Mouse (Mus musculus) limb, embryonic 14.5 days (tissue): ENCODE measurements around the gene Rexo2. TPM values are rescaled to one million over a fixed set of nuclear protein-coding genes. Genes with fewer than 3 reads are reported as not detected.

Source experiments
- ATAC-seq: fragments of 200-750 bp; cut with Nextera tagmentation; 2 replicates; pipeline ENCODE4 v1.8.0; 2017; ENCODE audit warnings: low read depth, moderate number of reproducible peaks, moderate TSS enrichment; ENCODE audit not compliant: low FRiP score
- DNase-seq: peaks from one replicate; pipeline ENCODE4 v3.0.0-alpha.2; 2015; ENCODE audit warnings: low spot score
- H3K27ac ChIP-seq: fragments of 300-500 bp; sonication (generic); replicated peaks from 2 replicates; pipeline ENCODE4 v1.5.1; 2014; ENCODE audit warnings: low read depth, mild to moderate bottlenecking, low read length, moderate library complexity, mixed read lengths
- H3K27me3 ChIP-seq: fragments of 300-500 bp; sonication (generic); 2 replicates; pipeline ENCODE4 v1.6.1; 2014; ENCODE audit warnings: low read length, mixed read lengths; ENCODE audit not compliant: control insufficient read depth, insufficient read depth
- H3K36me3 ChIP-seq: fragments of 300-500 bp; sonication (generic); 2 replicates; pipeline ENCODE4 v1.6.1; 2014; ENCODE audit warnings: mild to moderate bottlenecking, low read length, moderate library complexity, mixed read lengths; ENCODE audit not compliant: control insufficient read depth, insufficient read depth
- H3K4me1 ChIP-seq: fragments of 300-500 bp; sonication (generic); 2 replicates; pipeline ENCODE4 v1.6.1; 2014; ENCODE audit warnings: antibody characterized with exemption, low read length, mixed read lengths; ENCODE audit not compliant: control insufficient read depth, insufficient read depth
- H3K4me2 ChIP-seq: fragments of 300-500 bp; sonication (generic); replicated peaks from 2 replicates; pipeline ENCODE4 v1.6.1; 2014; ENCODE audit warnings: low read depth, mild to moderate bottlenecking, low read length, moderate library complexity; ENCODE audit not compliant: severe bottlenecking
- H3K4me3 ChIP-seq: fragments of 300-500 bp; sonication (generic); replicated peaks from 2 replicates; pipeline ENCODE4 v1.5.1; 2014; ENCODE audit warnings: low read length
- H3K9ac ChIP-seq: fragments of 300-500 bp; sonication (generic); 2 replicates; pipeline ENCODE4 v1.6.1; 2014; ENCODE audit warnings: mild to moderate bottlenecking, low read depth, low read length, moderate library complexity; ENCODE audit not compliant: severe bottlenecking
- H3K9me3 ChIP-seq: fragments of 300-500 bp; sonication (generic); 2 replicates; pipeline ENCODE4 v1.6.1; 2016; ENCODE audit warnings: low read length; ENCODE audit not compliant: control insufficient read depth
- POLR2A ChIP-seq: fragments of 200-500 bp; IDR thresholded peaks from 2 replicates; pipeline ENCODE4 v1.8.0; 2012; ENCODE audit warnings: inconsistent platforms, mild to moderate bottlenecking, moderate library complexity, borderline replicate concordance; ENCODE audit not compliant: insufficient read depth, insufficient read length; ENCODE audit errors: extremely low read depth
- WGBS: fragments of 180-500 bp; shearing (Covaris S2); extraction: QIAGEN DNeasy Blood & Tissue Kit; methylation state at CpG from one replicate; pipeline ENCODE4 v1.1.7; 2014; 5-methylcytosine and 5-hydroxymethylcytosine counted together
- polyA plus RNA-seq, 2 experiments: library from polyadenylated mRNA; depleted of rRNA in 1 of 2; stranded (reverse) in 1 of 2; unstranded in 1 of 2; fragments of >200 nt; fragmentation: Nextera tagmentation in 1 of 2; extraction: Ambion mirVana in 1 of 2; gene quantifications; 2 replicates each; pipeline versions ENCODE4 v1.2.1 to v1.2.3; 2012 to 2014

Gene Rexo2
- polyA plus RNA-seq, 2 experiments, result 111 to 119 TPM

DNA sequence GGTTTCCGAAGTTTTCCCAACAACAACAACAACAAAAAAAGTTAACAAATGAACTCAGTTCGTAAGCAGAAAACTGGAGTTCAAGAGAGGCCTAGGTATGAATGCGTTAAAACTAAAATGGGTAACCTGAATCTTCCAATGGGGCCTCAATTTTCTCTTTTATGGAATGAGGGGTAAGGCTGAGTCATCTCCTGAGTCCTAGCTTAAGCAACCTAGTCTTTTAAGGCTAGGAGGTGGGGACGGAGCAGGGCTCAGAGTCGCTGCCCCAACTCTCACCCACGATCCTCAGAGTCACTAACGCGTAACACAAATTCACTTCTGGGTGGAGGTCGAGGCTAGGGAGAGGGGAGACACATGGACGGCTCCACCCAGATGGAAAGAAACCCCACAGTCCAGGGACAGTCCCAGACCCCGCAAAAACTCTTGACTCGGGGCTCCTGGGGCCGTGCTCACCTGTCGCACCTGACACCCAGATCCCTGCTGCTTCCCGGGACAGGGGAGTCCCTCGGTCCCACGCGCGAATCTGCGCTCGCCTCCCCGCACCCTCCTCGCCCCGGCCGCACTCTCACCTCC is 499 bp downstream of the Rexo2 start:
- no peak for DNase-seq
- Histone ChIP-seq H3K36me3 (peaks cover 27% of the 10 kb centered on the region), H3K27me3 (no peaks in the 10 kb centered on the region), H3K4me1 (peaks cover 8% of the 10 kb centered on the region; the same call in 1 of the 2 replicates), H3K27ac (0 out of 2 replicates have a peak overlapping the region, but pooled peaks have one; percentile 1), H3K9me3 (no peaks in the 10 kb centered on the region), H3K9ac (peak overlapping the region; percentile 81), H3K4me3 (peak overlapping the region; percentile 86), H3K4me2 (peak overlapping the region; percentile 69)
- WGBS, result 7% methylated on average over 23 of the region's 25 CpGs
- peak; percentile 14; the same call in 1 of the 2 replicates for ATAC-seq
- no peak for TF ChIP-seq POLR2A

GRCm38 (mm10) chr9:48478808-48479207 is 1.6 kb downstream of the Rexo2 start:
- H3K4me3 ChIP-seq, result no peak overlapping the region
- DNase-seq (no peak), ATAC-seq (no peak)
- no peak overlapping the region for H3K4me2 ChIP-seq
- TF ChIP-seq POLR2A, result no peak
- no peak overlapping the region for H3K9ac ChIP-seq
- H3K4me1 ChIP-seq, result peaks cover 8% of the 10 kb centered on the region; the same call in 1 of the 2 replicates
- 87% methylated on average over 4 of the region's 4 CpGs for WGBS
- H3K27me3 ChIP-seq, result no peaks in the 10 kb centered on the region
- H3K27ac ChIP-seq, result no peak overlapping the region
- H3K9me3 ChIP-seq, result no peaks in the 10 kb centered on the region
- H3K36me3 ChIP-seq, result peaks cover 37% of the 10 kb centered on the region

- ATAC-seq (no peak), DNase-seq (no peak)
- peaks cover 43% of the 10 kb centered on the region for H3K36me3 ChIP-seq
- no peak overlapping the region for H3K4me2 ChIP-seq
- no peak overlapping the region for H3K4me3 ChIP-seq
- whole genome bisulfite sequencing, result 92% methylated on average over 10 of the region's 10 CpGs
- no peaks in the 10 kb centered on the region for H3K9me3 ChIP-seq
- peaks cover 5% of the 10 kb centered on the region; the same call in 1 of the 2 replicates for H3K4me1 ChIP-seq
- H3K27me3 ChIP-seq, result no peaks in the 10 kb centered on the region
- TF ChIP-seq POLR2A, result no peak
- H3K27ac ChIP-seq, result no peak overlapping the region
- H3K9ac ChIP-seq, result no peak overlapping the region
Observed at GRCm38 (mm10) chr9:48476236-48477165, 3.9 kb downstream of the Rexo2 start.

GRCm38 (mm10) chr9:48474367-48474766 is 6.1 kb downstream of the Rexo2 start:
- Histone ChIP-seq H3K9me3 (no peaks in the 10 kb centered on the region), H3K9ac (no peak overlapping the region), H3K4me3 (no peak overlapping the region), H3K36me3 (peaks cover 59% of the 10 kb centered on the region), H3K27ac (no peak overlapping the region), H3K27me3 (no peaks in the 10 kb centered on the region), H3K4me1 (no peaks in the 10 kb centered on the region), H3K4me2 (no peak overlapping the region)
- ATAC-seq (no peak), DNase-seq (no peak)
- WGBS, result 90% methylated on average over 9 of the region's 9 CpGs
- TF ChIP-seq POLR2A, result no peak

GRCm38 (mm10) chr9:48473131-48473530 is 7.3 kb downstream of the Rexo2 start:
- DNase-seq (no peak), ATAC-seq (no peak)
- Histone ChIP-seq H3K9me3 (no peaks in the 10 kb centered on the region), H3K9ac (no peak overlapping the region), H3K36me3 (peaks cover 59% of the 10 kb centered on the region), H3K4me1 (no peaks in the 10 kb centered on the region), H3K27ac (no peak overlapping the region), H3K4me3 (no peak overlapping the region), H3K27me3 (no peaks in the 10 kb centered on the region), H3K4me2 (no peak overlapping the region)
- no peak for TF ChIP-seq POLR2A
- 95% methylated on average over 12 of the region's 12 CpGs for WGBS
